Mouse (Mus musculus): Measurements from ENCODE around the gene Unk. TPM values are rescaled to one million over a fixed set of nuclear protein-coding genes. Genes with fewer than 3 reads are reported as not detected.
A peak's percentile ranks its signal among the peaks of the same experiment; 100 is the strongest.

Unk gene
- total RNA-seq, 2 experiments from 2014 or later: 8.0 to 8.4 TPM

DNA sequence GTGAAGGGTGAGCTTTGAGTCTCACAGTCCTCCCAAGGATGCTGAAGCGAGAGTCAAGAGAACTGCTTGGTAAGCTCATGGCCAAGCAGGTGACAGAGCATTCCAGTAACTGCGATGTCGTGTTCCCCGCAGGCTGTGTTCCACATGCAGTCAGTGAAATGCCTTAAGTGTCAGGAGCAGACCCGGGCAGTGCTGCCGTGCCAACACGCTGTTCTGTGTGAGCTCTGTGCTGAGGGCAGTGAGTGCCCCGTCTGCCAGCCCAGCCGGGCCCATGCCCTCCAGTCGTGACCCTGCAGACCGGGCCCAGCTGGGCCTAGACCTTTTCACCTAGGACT, 29.5 kb downstream of the Unk start:
- DNase-seq: no peak
- intact Hi-C loops (cut with DNase I): no loop called here

DNA sequence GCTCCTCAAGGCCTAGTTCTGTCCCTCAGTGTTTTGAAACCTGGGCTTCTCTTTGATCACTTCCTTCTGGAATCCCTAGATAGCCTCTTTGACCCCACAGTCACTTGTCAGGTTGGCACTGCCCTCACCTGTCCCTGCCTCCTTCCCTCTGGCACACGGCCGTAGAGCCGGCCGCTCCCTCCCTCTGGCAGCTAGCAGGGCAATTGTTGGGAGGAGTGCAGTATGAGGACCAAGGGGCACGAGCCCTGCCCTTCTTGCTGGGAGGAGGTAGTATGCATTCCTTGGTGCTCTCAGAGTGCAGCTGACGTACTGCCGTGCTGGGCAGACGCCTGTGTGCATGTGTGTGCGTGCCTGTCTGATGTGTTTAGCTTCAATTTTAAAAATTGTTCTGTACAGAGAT, 30.5 kb downstream of the Unk start:
- intact Hi-C loops (cut with DNase I): no loop called here
- DNase-seq: no peak

DNA sequence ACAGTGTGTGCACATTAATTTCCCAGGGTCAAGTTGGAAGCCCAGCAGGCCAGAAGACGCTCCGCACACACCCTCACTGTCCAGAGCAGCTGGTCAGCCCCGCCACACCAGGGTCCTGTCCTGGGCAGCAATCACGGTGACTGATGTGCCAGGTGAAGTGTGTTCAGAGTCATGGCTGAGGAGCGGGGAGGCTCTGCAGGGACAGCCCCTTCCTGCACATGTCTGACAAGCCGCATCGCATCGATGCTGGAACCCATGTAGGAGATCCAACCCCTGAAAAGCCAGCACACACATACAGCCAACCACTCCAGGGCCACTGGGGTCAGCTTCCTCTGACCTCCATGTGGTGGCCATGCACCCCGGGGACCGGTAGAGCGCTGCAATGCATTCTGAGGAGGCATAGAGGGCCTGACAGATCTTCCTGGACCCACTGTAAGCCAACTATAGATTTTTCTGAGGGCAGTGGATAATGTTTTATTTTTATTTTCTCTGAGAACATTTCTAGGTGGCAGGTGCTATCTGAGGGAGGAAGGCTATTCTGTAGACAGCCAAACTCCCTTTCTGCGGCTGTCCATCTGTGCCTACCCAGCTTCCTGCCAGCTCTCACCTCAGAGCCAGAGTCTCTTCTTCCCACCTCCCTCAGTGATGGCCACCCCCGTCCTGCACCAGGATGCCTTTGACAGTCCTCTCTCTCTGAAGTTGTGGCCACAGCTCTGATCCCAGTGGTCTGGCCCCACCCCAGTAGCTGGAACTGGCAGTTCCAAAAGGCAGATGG, 31.7 kb downstream of the Unk start:
- intact Hi-C loops (cut with DNase I): no loop called here
- DNase-seq: no peak

DNA sequence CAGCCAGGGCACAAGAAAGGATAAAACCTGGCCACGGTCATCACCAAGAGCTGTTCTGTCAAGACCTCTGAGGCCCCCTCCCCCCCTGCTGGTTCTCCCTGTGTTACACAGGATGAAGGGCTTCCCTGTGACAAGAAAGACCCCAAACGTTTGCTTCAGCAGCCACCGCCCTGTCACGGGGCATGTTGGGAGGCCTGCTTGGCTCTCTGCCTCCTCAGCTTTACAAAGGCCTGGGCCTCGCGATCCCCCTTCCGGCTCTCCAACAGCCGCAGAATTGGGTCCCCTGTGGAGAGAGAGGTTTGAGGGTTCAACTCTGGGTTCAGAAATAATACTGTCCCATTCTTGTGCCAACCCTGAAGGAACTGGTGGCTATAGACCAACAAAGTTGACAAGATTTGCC, 32.4 kb downstream of the Unk start:
- intact Hi-C loops (cut with DNase I): no loop called here
- no peak for DNase-seq

DNA sequence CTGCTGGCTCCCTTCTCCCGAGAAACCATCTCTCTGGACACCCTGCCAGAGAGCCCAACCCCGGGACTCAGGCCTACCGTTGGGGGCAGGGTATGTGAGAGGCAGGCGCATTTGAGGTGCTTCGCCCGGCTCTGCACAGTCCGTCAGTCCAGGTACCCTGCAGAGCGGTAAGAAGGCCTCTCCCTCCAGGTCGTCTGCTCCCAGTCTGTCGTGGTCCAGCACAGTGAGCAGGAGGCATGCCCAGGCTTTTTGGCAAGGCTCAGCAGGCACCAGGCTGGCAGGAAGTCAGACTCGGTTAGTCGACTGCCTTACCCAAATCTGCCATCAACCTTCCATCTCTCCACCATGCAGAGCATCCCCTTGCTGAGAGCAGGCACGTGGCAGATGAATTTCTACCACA, 33.4 kb downstream of the Unk start:
- intact Hi-C loops (cut with DNase I): no loop called here
- DNase-seq: no peak

DNA sequence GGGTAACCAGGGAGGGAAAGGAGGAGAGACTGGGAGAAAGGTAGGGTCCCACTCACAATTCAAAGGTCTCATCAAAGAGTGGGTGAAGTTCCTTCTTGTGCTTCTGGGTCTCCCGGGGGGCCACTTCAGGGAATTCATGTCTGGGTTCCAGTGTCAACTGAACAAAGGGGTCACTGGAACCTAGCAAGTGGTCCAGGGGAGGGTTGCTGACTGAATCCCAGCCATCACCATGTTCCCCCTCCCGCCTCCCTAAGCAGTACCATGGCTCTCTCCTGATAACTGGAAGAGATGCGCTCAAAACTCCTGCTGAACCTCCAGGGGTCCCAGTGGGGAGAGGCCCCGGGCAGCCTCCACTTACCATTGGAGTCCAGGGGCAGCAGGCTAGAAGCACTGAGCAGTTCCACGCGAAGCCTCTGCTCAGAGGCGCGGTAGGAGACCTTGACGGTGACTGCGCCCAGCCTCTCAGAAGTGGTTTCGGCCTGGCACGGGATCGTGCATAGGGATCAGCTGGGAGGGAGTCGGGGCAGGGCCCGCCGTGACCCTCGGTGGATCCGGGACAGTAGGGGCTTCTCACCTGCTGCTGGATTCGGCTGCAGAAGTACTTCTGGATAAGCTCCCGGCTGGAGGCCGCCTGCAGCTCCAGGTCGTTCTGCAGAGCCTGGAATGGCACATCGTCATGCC, 34.2 kb downstream of the Unk start:
- intact Hi-C loops (cut with DNase I): no loop called here
- DNase-seq: no peak

DNA sequence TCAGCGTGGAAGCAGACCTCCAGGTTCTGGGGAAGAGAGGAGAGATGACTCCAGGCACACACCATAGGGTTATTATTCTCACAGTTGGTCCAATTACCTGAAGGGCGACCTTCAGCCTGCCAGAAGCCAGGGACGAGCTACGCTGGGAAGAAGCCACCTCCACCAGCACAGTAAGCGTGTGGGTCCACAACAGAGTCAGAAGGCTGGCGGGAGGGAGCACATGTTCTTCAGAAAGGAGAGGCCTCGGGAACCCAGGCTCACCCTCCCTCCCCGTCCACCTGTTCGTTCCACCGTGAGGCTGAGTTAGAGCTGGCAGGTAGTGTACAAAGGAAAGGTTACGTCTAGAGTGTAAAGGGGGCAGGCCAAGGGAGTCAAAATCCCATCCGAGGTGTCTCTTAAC, 35.2 kb downstream of the Unk start:
- intact Hi-C loops (cut with DNase I): no loop called here
- DNase-seq: no peak

DNA sequence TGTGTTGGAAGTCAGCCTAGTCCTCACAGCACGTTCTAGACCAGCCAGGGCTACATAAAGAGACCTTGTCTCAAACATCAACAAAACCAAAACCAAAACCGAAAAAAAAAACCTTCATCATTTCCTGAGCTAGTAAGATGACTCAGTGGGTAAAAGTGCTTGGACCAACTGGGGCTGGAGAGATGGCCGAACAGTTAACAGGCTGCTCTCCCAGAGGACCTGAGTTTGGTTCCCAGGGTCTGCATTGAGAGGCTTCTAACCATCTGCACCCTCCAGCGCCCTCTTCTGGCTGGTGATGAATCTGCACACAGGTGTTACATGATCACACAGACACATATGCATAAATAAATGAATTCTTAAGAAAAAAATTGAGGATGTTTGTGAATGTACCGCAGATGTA, 41.4 kb downstream of the Unk start:
- no peak for DNase-seq
- intact Hi-C loops (cut with DNase I): no loop called here

DNA sequence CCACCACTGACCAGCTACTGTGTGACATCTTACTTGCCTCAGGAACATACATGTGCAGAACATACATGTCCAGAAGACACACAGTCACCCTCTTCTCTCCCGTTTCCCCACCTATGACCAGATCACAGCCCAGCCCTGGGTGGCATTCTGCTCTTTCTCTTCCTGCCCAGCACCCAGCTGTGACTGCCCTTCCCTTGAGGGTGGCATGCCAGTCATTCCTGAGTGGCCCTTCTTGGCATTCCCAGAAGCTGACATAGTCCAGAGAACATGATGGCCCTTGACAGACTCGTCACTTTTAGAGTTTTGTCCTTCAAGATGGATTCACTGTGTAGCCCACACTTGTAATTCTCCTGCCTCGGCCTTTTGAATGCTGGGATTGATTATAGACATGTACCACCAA, 42.5 kb downstream of the Unk start:
- no peak for DNase-seq
- intact Hi-C loops (cut with DNase I): no loop called here

DNA sequence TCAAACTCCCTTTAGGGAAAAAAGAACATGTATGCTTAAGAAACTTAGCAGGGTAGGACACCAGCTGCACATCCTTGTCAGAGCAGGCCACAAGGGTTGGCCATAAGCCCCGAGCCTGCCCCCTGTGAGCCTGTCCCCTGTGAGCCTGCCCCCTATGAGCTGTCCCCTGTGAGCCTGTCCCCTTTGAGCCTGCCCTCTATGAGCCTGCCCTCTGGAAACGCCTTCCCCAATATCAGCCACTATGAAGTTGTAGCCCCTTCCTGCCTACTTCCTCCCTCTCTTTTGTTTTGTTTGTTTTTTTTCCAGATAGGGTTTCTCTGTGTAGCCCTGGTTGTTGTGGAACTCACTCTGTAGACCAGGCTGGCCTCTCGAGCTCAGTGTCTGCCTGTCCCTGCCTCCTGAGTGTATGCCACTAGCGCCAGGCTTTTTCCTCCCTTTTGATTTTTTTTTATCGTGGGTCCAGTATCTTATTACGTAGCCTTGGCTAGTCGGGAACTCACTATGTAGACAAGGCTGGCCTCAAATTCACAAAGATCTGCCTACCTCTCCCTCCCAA, 44.4 kb downstream of the Unk start:
- intact Hi-C loops (cut with DNase I): no loop called here

DNA sequence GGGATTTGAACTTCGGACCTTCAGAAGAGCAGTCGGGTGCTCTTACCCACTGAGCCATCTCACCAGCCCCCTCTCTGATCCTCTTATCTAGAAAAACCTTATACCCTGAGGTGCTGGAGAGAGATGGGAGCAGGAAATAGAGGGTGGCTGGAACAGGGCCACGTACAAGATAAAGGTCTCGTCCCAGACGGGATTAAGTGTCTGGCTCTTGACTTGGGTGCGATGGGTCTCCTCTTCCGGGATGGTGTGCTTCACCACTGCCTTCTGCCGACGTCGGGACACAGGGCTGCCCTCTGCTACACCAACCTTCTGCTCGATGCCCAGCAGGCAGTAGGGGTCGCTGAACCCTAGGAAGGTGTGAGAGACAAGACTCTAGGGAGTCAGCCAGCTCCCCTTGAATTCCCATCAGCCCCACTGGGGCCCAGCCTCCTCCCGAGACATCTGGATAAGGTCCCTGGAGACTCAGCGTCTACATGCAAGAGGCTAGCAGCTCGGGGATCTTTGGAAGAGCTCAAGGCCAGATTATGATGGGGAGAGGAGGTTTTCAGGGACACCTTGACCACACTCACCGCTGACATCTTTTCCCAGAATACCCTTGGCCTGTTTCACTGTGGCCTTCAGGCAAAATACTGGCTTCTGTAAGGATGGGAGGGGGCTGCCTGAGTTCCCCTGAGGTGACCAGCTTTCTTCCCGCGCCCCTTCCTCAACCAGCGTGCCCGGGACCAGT, 45.6 kb downstream of the Unk start:
- DNase-seq: no peak

More for the DNA sequence above, 44.4 kb downstream of the Unk start:
- DNase-seq: no peak

DNA sequence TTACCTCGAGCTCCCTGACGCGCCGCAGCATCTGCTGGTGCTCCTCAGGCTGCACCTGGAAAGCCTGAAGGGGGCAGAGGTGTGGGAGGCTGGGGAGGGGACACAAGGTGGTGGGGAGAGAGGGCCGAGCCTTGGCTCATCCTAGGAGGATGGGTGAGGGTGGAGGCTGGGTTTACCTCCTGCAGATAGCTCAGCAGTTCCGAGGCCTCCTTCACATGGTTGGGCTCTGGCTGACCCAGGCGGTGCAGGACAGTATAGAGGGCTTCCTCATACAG, 46.1 kb downstream of the Unk start:
- intact Hi-C loops (cut with DNase I): no loop called here
- no peak for DNase-seq

More for the DNA sequence above, 45.6 kb downstream of the Unk start:
- intact Hi-C loops (cut with DNase I): no loop called here

DNA sequence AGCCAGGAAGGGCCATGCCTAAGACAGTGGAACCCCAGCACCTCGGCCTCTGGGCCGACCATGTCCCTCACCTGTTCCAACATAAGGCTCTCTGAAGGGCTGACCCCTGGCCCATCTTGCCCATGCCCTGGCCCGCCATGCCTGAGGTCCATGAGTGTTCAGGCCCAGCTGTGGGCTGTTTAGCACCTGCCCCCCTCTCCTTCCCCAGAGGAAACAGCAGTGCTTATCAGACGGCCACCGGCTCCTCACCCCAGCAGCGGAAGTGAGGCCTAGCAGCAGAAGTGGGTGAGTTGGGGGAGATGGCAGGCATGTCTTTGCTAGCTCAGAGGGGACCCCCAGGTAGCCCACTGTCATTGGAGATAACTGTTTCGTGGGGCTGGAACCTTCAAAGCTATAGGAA, 46.7 kb downstream of the Unk start:
- intact Hi-C loops (cut with DNase I): no loop called here
- no peak for DNase-seq

DNA sequence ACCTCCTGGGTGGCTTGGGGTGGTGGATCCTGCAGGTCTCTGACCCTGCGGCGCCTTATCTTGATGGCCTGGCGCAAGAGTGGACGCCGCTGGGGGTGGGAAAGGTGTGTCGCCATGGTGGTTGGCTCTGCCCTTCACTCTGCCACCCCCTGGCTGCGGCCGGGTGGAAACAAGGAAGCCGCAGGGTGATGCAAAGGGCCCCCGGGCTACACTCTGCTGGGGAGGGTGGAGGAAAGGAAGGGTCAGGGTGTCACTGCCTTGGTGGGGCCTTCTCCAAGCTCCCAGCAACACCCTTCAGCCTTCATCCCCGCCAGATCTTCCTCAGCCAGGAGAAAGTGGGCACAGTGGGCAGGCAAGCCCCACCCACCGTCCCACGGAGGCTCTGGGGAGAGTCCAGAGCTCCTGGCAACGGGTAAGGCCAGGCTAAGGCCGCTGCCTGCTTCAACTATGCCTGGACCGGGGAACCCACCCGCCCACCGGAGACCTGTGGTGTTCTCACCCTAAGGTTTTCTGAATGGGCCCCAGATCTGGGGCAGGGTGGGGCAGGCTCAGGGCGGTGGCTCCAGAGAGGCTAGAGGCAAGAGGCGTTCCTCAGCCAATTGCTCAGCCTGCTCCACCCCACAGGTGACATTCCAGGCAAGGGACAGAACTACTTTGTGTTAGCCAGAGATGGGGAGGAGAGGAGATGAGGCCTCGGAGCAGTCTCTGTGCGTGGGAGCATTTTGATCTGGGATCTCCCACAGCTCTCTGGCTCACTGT, 47.5 kb downstream of the Unk start, which contains the start of gene Unc13d:
TSS of gene Unc13d (minus strand) at position 516 of the 759 bp plus-strand sequence.
- DNase-seq: peak in 1 of 2 experiments; percentile 26
- intact Hi-C loops (cut with DNase I): no loop called here

DNA sequence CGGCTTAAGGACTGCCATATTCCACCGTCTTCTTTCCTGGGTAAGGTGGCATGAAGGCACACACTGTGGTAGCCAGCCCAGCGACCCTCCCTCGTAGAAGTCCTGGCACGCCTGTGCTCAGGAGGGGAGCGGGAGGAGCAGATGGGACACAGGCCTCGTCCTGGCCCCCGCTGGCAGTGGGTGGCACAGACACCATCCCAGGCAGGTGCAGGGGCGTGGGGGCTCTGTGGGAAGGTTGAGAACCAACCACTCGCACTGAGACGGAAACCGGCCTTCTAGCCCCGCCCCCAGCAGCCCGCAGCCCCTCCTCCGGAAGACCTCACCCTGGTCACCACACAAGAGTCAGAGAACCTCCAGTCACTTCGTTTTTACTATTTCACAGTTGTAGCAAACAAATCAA, 48.1 kb downstream of the Unk start:
- intact Hi-C loops (cut with DNase I): no loop called here
- peak in 1 of 2 experiments; percentile 53 for DNase-seq

DNA sequence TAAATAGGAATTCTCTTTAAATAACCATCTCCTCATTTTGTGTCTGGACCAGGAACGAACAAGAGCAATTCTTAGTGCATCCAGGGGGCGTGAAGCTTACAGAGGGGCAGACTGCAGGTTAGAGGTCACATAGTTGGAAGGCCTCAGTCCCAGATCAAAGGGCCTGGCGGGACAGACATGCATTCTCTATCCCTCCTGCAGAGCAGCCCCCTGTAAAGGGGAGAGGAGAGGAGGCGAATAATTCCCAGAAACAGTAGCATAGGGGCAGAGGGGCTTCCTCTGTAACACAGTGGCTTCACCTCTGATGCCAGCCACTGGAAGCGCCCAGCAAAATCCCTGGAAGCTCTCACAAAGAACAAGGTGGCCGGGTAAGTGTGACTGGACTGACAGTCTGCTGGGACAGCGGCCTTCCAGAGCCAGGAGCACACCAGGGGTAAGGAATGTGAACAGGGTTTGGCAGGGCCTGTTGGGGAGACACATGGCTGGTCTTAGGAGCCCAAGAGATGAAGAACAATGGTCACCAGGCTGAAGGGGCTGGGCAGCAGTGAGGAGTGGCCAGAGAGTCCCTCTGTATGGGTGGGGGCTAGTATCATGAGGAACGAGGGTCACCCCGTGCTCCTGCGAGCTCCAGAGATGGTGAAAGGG, 48.7 kb downstream of the Unk start:
- intact Hi-C loops (cut with DNase I): no loop called here

DNA sequence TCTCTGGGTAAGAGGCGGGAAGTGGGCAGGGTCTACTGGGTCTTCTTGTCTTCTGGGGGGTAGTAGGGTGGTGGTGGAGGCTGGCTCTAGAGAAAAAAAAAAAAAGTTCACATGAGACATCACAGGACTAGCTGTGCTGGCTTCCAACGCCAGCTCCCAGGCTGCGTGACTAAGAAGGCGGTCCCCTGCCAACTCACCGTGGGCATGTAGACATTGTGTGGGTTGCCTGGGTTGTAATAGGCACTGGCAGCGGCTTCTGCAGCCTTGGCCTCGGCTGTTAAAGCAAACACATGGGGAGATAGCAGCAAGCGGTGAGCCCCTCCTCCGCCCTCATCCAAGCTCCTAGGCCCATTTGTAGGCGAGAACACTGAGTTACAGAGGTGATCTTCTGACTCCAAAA, 49.4 kb downstream of the Unk start:
- no peak for DNase-seq
- intact Hi-C loops (cut with DNase I): no loop called here

More for the DNA sequence above, 48.7 kb downstream of the Unk start:
- no peak for DNase-seq

DNA sequence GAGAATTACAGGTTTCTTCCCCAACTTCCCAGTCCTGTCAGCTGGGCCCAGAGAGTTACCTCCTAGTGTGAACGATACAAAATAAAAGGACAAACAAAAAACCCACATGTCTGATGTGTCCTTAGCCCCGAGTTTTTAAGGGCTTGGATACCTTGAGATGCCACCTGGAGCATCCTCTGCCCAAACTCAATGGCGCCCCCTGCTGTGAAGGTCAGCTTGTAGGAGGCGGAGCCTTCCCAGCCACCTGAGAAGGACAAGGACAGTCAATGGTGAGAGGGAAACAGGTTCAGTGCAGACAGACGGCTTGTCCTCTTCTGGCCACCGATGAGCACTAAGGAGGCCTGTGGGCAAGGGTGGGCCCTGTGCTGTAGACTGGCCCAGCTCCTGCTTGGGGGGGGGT, 51.0 kb downstream of the Unk start:
- intact Hi-C loops (cut with DNase I): loop anchor here (5.0 kb wide), 1 partner anchor 139 kb away; no protein-coding TSS in a partner anchor
- peak in 1 of 2 experiments; percentile 75 for DNase-seq

DNA sequence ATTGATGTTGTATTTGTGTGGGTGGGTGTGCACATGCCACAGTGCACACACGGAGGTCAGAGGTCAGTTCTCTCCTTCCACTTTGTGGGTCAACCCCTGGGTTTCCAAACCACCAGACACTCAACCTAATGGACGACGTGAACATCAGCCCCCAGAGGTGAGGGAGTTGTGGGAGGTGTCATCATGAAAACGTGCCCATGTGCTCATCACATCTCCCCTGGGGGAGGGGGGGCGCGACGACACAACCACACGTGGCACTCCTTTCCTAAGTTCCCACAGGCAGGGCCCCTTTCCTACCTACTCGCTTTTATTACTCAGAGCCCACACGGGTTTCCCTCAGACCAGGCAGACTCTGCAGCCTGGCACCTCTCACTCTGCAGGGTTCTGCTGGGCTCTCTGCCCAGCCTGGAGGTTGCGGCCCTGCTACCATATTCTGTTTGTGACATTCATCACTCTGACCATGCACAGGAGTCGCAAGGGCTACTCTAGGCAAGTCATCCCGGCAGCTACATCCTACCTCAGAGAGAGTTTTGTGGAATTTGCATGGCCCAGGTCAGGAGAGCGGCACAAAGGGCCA, 53.1 kb downstream of the Unk start:
- no peak for DNase-seq
- intact Hi-C loops (cut with DNase I): loop anchor here (5.0 kb wide), 1 partner anchor 141 kb away; no protein-coding TSS in a partner anchor

DNA sequence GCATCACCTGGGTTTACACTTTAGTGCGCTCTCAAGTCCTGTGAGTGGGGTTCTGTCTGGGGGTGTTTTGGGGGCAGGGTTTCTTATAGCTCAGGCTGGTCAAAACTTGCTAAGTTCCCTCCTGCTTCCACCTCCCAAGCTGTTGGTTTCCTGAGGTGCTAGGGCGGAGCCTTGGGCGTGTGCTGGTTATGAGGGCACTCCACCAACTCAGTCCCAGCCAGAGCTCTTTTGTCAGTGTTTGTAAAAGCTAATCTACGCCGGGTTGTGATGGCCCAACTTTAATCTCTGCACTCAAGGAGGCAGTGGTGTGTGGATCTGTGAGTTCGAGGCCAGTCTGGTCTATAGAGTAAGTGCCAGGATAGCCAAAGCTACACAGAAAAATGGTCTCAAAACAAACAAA, 54.0 kb downstream of the Unk start:
- intact Hi-C loops (cut with DNase I): loop anchor here (5.0 kb wide), 1 partner anchor 142 kb away; no protein-coding TSS in a partner anchor
- no peak for DNase-seq
